Mouse (Mus musculus) yolk sac, embryonic 10.5 days (tissue): ENCODE results near the gene Notch2.
"Not testable (repeated sequence)": the region's sequence is repeated elsewhere in the genome, so short reads cannot be mapped to it uniquely, and the experiment has no call there.

Experiments used
- DNase-seq: peaks from one replicate; pipeline ENCODE4 v3.0.0-alpha.2; 2017; ENCODE audit warnings: low spot score

Notch2 gene

GRCm38 (mm10) chr3:98031104-98031503 lies 17.8 kb downstream of the Notch2 start:
- DNase-seq: no peak

DNA sequence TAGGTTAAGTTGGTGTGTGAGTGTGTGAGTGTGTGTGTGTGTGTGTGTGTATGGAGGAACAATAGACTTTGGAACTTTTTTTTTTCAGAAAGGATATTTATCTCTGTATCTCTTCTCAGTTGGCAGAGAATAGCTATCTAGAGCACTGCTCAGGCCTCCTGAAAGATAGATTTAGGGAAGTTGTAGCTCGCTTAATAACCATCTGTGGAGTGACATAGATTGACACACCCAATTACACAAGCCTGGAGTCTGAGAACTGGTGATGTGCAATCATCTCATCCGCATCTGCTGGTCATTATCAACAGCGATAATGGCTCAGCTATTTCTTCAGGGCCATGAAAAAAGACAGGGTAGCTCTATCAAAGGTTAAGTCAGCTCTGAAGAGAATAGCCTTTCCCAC lies 18.9 kb downstream of the Notch2 start:
- no peak for DNase-seq

DNA sequence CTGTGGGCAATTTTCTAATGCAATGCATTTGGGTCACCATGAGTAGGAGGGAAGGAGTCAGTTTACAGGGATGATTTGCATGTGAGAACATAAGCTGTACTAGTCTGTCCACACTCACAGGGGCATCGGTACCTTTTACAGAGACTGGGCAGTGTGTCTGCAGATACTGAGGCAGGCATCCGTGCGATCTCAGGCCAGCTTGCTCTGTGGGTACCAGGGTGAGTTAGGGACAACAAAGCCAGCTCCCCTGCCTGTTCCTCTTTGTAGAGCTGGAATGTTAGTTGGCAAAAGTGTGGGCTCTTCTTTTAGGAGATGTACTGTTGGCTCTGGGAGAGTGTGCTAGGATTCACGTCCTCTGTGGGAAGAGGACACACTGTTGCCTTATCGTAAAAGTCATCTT lies 19.6 kb downstream of the Notch2 start:
- no peak for DNase-seq

GRCm38 (mm10) chr3:98034622-98035593 lies 21.6 kb downstream of the Notch2 start:
- DNase-seq: no peak

DNA sequence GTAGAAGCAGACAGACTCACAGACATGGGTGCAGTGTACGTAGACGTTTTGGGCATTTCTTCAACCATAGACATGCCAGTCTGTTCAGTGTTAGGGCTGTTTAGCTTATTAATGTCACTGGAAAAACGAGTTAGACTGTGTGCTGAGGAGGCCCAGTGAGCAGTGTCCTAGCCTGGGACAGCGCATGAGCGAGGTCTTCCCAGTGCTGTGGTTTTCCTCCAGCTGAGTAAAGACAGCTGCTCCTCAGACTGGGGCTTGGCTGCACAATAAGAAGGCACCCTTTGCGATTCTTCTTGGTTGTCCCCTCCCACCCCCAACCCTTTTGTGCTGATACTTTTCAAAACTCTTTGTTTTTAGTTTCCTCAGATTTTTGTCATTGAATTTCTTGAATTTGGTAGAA lies 22.8 kb downstream of the Notch2 start:
- DNase-seq: no peak

DNA sequence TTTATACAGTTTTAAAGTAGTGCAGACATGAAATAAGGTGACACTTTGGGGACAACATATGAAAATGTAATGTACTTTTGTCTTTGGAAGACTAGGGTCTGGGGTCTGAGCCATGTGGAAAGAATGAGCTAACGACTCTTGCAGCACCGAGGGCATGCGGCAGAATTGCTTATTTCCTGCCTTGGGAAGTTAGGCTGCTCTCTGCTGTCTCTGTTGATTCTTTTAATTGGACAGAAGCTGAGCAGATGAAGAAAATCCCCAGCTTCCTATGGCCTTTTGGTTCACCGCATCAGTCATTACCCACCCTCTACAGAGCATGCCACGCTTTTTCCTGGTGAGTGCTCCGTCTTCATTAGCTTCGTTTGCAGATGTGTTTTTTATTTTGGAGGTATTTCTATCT lies 23.8 kb downstream of the Notch2 start:
- no peak for DNase-seq

DNA sequence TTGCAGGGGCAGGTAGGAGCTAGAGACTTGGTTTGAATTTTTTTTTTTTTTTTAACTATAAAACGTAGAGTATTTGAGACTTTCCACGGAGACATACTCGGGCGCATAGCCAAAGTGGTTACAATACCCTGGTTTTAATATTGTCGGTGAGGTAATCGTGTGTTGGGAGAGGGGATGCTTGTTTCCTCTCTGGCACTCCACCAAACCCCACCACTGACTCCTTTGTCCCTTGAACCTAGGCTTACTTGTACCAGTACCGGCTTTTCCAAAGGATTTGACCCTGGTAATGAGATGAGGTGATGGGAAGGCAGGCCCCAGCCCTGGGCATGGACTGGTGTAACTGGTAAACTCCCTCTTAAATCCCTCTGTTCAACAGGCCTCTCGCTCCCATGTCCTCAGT lies 25.3 kb downstream of the Notch2 start:
- no peak for DNase-seq

GRCm38 (mm10) chr3:98039223-98039622 lies 25.9 kb downstream of the Notch2 start:
- DNase-seq: no peak

- DNase-seq: no peak
Measured at GRCm38 (mm10) chr3:98039666-98040456, 26.5 kb downstream of the Notch2 start.

- DNase-seq: no peak
Measured at GRCm38 (mm10) chr3:98040836-98041235, 27.5 kb downstream of the Notch2 start.

GRCm38 (mm10) chr3:98042301-98042700 lies 29.0 kb downstream of the Notch2 start:
- DNase-seq: no peak

DNA sequence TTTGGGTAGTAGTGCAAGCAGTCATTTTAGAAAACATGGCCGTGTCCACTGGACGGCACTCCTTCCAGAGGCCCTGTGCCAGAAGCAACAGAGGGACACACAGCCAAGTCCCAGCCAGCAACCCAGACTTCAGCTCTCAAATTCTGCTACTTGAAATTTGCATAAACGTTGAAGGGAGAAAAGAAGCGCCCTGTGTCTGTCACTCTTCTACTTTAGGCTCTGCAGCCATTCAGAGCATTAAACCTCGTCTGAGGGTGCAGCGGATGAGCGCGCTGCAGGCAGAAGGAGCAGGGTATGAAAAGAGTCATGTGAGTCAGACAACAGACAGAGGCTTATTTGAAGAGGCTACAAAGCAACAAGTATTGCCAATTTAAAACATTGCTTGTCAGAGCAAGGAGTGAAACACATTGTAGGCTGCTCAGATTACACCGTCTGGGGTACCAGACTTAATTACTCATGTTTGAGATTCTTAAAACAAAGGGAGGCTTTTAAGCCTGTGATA lies 29.7 kb downstream of the Notch2 start:
- DNase-seq: no peak

DNA sequence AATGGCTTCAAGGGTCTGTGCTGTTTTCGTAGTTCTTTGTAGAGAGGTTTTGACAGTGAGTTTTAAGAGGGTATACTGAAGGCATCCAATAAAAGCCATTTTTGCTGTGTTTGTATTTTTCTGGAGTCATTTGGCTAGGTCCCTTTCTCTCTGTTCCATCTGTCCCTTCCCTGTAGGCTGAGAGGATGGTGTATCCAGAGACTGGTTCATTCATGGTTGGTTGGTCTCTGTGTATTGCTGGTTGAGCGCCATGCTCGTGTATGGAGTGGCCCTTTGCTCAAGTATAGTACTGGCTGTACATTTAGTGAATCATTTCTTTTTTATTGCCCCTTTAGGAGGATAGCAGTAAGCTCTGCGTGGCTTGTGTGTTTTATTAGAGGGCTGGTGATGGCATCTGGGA lies 30.3 kb downstream of the Notch2 start:
- no peak for DNase-seq

DNA sequence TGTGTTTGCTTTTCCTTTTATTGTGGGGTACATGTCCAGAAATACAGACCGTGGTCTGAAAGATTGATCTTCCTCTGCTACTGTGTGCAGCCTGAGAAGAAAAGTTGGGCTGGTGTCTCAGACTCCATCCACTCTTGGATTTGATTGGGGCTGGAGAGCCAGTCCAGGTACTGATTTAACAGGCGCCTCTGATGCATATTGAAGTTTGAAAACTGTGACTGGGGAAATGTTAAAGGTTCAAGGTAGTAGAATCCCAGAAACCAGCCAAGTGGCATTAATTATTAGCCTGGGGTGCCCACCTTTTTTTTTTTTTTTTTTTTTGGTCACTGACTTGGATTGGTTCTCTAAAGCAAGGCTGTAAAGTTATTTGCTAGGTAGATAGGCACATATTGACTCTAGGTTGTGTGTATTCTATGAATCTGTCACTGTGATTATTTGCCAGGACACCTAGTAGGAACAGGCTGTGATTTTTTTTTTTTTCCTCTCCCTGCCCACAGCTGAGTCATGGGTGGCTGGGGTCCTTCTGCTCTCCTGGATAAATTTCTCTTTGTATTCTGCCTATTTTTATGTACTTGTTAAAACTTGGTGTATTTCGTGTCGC lies 31.5 kb downstream of the Notch2 start:
- DNase-seq: peak; percentile 39

DNA sequence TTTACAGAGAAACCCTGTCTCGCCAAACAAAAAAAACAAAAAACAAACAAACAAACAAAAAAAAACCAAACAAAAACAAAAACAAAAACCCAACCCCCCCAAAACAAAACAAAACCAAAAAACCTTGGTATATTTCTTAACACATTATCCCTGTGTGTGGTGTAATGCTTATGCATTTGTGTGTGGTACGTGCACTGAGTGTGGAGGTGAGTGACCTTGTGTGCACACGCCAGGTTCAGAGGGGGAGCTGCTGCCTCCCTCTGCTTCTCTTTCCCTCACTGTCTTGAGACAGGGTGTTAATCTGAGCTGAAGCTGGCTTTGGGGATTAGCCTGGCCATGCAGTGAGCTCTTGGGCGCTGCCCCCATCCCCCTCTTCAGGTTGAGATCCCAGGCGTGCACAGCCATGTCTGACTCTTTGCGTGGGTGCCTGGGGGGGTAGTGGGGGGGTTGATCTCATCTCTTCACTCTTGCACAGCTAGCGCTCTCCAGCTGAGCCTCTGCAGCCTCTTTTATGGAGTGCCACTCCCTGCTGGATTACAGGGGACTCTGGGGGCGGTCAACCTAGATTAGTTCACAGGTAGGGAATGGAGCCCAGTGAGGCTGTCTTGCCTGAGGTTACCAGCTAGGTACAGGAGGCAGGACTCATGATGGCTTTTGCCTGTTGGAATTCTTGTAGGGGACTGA lies 32.3 kb downstream of the Notch2 start:
- DNase-seq: no peak

GRCm38 (mm10) chr3:98046305-98046704 lies 33.0 kb downstream of the Notch2 start:
- DNase-seq: no peak

GRCm38 (mm10) chr3:98049671-98050070 lies 36.3 kb downstream of the Notch2 start:
- no peak for DNase-seq

- DNase-seq: not testable (repeated sequence)
Measured at GRCm38 (mm10) chr3:98050086-98050485, 36.8 kb downstream of the Notch2 start.

DNA sequence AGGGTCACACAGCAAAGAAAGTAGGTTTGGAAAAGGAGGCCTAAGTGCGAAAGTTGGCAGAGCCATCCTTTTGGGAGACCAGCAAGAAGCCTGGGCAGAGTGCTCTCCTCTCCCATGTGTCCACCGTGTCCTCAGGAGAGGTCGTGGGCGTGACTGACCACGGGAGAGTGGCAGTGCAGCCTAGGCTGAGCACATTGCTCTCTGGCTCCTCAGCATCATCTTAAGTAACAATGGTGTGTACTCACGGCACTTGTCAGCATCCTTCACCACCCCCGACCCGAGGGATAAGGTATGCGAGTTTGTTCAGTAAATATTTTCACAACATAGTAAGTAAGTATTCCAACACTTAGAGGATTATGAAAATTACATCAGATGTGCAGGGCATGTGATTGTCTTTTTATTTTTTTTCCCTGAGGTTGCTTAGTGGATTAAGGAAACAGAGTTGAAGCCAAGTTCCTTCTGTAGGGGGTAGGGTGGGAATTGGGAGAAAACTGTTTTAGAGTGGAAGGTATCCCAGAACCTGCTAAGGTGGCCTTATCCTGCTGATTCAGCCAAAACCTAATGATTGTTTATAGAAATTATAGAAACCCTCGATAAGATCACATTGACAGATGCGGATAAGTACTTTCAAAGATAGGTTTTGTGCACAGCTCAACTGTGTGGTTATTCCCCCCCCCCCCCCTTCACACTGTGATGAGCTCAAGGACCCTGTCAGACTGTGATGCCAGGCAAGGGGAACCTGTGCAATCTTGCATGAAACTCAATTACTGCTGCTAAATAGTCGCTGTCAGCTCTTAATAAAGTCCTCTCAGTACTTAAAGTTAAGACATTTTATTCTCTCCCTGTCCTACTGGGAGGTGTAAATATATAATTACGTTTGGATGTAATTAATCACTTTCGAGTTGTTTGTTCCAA lies 37.4 kb downstream of the Notch2 start:
- DNase-seq: no peak

DNA sequence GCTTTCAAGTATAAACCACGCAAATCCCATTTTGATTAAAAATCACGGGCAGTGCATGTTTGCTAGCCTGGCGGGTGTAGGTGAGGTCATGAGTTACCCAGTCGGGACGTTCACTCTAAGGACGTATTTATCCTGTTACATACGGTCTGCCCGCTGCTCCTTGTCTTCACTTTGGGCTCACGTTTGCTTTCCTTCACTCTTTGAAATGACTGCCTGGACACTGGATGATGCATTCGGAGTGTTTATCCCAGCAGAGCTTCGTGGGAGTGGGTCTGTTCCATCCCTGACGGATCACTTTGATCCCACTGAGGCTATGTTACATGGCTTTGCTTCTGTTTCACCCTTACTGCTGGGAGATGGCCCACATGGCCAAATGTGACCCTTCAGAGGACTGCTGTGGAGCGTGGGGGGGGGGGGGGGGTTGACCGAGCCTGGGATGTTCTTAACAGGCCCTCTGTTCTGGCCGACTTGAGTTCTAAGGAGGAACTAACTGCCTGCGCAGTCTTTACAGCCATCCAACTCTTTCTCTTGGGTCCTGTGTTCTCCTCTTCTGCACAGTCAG lies 38.2 kb downstream of the Notch2 start:
- no peak for DNase-seq
